Mouse (Mus musculus) spleen, adult 2 months (tissue): ENCODE measurements around the gene Impg1.

Experiments used
- CTCF ChIP-seq: fragments of 200-500 bp; IDR thresholded peaks from 2 replicates; pipeline ENCODE4 v1.5.1; 2011; ENCODE audit warnings: mild to moderate bottlenecking, inconsistent platforms; ENCODE audit not compliant: insufficient read depth, insufficient read length, insufficient replicate concordance; ENCODE audit errors: extremely low read depth
- POLR2A ChIP-seq: fragments of 200-500 bp; IDR thresholded peaks from 2 replicates; pipeline ENCODE4 v1.6.1; 2011; ENCODE audit warnings: low read depth, low read length, inconsistent platforms

DNA sequence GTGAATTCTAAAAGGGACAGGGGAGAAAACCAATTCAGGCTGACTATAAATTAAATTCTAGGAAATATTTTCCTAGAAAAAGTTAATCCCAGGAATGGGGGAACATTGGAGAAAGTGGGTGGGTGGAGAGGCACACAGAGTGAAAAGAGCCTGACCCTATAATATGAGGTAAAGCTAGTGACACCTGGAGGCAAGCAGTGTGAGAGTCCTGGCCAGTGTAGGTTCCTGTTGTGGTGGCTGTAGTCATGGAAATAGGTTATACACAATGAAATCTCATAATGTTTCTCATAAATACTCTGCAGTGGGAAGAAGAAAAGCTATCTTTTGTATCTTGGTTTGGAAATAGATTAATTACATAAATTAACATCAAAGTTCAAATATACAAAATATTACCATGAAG, 105.2 kb downstream of the Impg1 start:
- no peak for TF ChIP-seq CTCF
- TF ChIP-seq POLR2A = no peak
